Mouse (Mus musculus) testis, postnatal 10 days (tissue): ENCODE measurements around the gene Unc80.
"Not testable (repeated sequence)": the region's sequence is repeated elsewhere in the genome, so short reads cannot be mapped to it uniquely, and the experiment has no call there.

Source experiments
- DNase-seq: peaks from one replicate; pipeline ENCODE4 v3.0.0; 2021; ENCODE audit warnings: low spot score

Gene Unc80

GRCm38 (mm10) chr1:66638177-66638576, 170.0 kb downstream of the Unc80 start:
- DNase-seq: no peak

DNA sequence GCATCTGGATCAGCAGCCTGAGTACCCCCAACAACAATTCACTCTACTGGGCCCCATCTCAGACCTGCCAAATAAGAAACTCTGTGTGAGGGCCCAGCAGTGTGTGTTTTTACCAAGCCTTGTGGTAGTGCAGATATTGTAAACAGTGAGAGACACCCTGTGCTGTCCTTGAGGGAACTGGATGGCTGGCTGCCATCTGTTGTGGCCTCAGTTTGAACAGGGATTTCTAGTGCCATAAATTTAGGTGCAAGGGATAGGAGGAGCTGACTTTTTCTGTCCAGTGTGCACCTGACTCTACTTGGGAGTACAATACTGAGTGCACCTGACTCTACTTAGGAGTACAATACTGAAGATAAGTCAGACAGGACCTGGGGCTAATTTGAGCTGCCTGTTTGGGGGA, 178.7 kb downstream of the Unc80 start:
- no peak for DNase-seq

DNA sequence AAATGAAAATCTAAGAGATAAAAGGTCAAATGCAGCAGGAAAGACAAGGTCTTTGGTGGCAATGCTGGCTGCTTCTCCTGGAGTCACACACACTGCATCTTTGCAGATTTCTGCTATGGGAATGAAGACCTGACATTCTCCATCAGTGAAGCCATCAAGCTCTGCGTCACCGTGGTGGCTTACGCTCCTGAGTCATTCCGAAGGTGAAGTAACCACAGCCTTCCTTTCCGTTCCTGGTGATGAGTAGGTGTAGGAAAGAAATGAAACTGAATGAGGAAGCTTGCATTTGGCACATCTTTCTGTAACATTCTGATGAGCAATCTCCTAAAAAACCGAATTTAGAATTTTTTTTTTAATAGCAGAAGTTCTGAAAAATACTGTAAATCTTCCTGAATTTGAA, 181.4 kb downstream of the Unc80 start:
- no peak for DNase-seq

DNA sequence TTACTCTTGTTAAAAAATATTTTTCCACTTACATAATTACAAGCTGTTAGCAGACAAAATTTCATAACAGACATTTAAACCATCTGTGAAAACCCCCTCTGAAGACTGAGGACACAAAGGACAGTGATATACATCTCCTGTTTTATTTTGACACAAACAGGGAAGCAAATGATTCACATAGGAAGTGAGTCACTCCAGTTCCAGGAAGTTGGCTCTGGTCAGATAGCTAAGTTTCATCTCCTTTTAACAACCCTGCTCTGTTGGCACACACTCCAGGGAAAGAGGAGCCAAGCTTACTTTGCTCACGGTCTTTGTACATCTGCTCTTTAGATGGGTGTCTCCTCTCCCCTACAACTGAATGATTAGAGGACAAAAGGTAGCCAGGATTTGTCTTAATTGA, 181.8 kb downstream of the Unc80 start:
- no peak for DNase-seq

GRCm38 (mm10) chr1:66655119-66655746, 187.1 kb downstream of the Unc80 start:
- DNase-seq: no peak

DNA sequence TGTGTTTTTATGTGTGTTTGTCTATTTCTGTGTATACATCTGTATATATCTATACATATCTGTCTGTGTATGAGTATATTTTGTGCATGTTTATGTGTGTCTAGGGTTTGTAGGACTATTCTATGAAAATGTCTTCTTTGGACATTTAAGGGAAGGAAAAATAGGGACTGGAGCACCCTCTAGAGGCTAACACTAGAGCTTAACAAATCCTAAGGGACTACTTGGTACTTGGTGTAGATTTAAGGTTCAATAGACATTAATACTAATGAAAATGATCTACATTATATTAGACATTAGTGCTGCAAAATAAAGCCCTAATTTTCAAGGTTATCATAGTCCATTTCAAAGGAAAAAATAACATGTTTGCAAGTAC, 187.6 kb downstream of the Unc80 start:
- no peak for DNase-seq

DNA sequence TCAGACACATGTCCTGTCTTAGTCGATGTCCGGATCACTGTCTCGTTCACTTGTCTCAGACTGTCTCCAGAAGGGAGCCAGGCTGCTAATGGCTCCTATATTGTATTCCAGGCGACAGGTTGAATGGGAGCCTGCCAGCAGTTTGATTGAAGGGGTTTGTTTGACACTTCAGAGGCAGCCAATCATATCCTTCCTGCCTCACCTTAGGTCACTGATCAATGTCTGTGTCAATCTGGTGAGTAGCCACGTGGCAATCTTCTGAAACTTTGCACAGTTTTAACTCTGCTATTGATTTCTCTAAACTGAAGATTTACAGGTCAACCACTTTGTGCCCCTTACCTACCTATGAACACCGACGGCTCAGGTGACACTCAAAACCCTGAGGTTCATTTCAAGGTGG, 203.3 kb downstream of the Unc80 start:
- no peak for DNase-seq

DNA sequence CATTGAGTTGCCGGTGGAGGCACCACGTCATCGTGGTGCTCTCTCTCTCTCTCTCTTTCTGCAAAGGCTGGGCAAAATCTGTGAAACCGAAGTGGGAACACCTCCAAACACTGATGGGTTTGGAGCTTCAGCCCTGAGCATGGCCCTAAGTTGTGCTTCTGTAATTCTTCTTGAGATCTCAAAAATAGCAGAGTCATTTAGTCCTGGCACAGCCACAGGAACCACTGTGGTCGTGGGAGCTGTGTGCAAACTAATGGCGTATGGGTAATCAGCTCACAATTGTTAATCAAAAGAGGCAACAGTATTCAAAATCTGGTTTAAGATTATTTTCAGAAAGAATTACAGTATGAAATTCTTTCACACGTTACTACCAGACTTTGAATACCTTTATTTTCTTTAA, 204.6 kb downstream of the Unc80 start:
- DNase-seq: no peak

DNA sequence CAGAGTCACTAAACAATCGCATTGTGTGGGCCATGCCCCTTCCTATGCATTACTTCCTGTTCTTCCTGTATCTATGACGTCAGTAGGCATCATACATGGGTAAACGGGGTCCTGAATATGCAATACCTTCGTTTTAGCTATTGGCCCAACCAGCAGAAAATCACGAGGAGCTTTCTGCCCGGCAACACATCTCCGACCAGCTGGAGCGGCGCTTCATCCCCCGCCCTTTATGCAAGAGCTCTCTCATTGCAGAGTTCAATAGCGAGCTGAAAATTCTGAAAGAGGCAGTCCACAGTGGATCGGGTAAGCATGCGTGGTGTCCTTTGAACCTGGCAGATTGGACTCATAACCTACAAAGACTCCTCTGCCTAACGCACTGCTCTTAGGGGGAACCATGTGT, 209.8 kb downstream of the Unc80 start:
- DNase-seq: no peak

GRCm38 (mm10) chr1:66678662-66679061, 210.5 kb downstream of the Unc80 start:
- no peak for DNase-seq

DNA sequence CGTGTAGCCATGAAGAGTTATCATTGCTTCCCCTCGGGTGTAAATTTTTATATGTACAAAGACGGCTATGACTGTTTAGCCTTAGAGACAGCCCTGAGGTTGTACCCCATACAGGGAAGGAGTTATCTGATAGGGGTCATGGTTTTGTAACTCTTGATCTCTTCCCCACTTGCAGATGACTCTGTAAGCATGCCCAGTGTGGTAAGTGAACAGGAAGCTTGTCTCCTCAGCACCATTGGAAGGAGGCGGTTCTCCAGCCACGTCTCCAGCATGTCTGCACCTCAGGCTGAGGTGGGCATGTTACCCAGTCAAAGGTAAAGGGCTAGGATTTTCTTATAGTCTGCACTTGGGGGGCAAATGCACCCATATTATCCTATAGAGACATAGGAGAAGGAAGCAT, 214.8 kb downstream of the Unc80 start:
- no peak for DNase-seq

DNA sequence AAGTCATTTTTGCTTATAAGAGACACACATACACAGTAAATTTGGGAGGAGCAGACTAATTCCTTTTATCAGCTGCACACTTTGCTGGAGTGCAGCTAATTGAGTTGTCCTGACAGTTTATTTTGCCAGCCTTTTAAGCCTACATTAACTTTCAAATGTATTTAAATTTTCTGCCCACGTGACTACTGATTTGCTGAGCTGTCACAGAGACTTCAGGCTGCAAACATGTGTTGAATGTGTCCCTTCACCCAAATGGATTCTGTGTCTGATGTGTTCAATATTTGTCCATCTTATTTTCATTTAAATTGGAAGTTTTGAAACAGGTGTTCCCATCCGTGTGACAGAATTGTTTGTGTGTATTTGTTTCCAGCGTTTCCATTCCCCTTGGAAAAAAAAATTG, 223.6 kb downstream of the Unc80 start:
- no peak for DNase-seq

DNA sequence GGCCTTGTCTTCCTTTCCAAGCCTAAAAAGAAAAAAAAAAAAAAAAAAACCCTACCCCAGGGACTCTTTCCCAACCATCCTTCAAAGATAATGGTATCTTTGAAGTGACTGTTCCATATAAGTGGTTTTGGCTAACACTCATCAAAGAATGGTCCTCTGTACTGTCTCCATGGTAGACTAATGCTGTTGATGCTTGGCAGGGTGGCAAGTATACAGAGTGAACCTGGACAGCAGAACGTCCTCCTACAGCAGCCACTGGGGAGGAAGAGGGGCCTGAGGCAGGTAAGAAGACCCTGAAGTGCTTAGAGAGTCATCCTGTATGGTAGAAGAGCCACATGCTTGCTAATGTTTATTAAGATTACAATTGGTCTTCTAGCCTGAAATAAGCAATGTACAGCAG, 224.1 kb downstream of the Unc80 start:
- no peak for DNase-seq

GRCm38 (mm10) chr1:66692780-66693392, 224.7 kb downstream of the Unc80 start:
- no peak for DNase-seq

DNA sequence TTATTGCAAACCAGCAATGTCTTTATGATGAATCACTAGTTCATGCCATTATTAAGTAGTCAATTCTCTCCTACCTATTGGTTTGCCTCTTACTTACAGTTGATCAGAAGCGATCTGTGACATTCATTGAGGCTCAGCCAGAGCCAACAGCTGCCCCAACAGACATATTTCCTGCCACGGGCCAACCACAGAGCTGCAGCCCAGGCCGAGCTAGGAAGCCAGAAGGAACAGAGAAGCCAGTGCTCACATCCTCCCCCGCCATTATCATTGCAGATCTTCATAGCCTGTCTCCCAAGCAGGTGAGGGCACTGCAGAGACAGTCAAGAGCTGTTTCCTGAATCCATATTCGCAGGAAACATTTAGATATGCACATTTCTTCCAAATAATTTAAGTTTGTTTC, 226.1 kb downstream of the Unc80 start:
- DNase-seq: no peak

GRCm38 (mm10) chr1:66695296-66695695, 227.1 kb downstream of the Unc80 start:
- no peak for DNase-seq

DNA sequence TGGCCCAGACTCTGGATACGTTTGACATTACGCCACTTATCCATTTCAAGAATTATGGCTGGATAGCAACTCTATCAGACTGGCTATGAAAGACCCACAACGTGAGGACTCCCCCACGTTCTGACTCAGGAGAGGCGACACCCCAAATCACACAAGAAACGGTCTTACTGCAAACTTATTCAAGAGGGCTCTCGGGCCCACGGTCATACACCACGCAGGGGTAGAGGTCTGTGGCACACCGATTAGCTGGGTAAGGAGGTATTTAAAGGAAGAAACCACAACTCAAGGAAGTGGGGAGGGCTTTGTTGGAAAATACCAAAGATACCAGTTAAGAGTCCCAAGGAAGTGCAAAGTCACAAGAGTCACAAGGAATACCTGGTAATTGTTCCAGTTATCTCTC, 231.5 kb downstream of the Unc80 start:
- not testable (repeated sequence) for DNase-seq

- DNase-seq: no peak
Measured at GRCm38 (mm10) chr1:66700149-66700692, 232.1 kb downstream of the Unc80 start.

- peak; percentile 97 for DNase-seq
Measured at GRCm38 (mm10) chr1:66700693-66701575, 232.8 kb downstream of the Unc80 start, which contains the start of gene Rpe. Gene Rpe (plus strand): TSS chr1:66700831.

DNA sequence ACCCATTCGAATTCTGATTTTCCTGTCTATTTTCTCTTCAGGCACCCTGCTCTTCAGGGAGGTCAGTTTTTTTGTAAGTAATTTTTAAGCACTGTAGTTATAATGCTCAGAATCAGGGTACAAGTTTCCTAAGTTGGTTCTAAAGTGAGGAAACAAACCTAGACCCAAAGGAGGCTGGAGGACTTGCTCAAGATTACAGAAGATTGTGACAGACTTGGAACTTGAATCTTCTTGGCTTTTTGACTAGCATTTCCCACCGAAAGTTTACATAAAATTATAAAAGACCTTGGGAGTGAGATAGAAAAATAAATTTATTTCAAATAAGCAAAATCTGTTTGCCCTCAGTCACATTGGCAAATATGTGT, 233.4 kb downstream of the Unc80 start:
- DNase-seq: no peak

DNA sequence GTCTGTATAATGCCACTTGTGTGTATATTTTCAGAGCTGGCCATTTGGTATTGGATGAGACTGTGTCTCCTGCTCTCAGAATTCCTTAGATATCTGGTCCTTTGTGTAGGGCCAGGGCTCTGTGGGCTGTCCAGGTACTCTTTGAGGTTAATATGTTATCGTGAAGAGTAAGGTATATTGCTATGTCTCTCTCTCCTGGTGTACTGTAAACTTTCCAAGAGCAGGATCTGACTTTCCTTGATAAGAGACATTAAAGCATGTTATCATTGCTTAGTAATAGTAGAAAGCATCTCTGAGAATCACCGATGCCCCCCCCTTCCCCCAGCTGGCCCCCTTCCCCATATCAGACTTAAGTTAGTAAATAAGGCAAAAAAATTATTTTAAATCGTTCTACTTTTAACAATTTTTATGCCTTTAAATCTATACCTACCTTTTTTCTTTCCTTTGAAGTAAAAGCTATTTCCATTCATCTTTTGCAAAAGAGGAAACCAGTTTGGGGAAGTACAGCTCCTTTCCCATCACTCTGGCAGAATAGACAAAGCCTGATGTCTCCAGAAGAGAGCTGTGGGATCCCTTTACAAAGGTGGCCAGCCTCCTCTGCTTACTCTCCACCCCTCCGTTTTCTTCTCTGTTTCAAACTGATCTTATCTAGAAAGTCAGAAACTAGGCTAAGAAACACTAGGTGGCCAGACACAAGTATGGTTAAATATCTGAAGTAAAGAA, 234.6 kb downstream of the Unc80 start:
- no peak for DNase-seq

- DNase-seq: no peak
Measured at GRCm38 (mm10) chr1:66704523-66704922, 236.4 kb downstream of the Unc80 start.
